In genomic region chr2:32055357-32055965, GRCm38 (mm10) we compare ENCODE assay signal across 10 mouse cellular contexts. TPM values are rescaled to one million over a fixed set of nuclear protein-coding genes. Genes with fewer than 3 reads are reported as not detected.
A peak's percentile ranks its signal among the peaks of the same experiment; 100 is the strongest.
DNase-seq lines count a peak whose midpoint lies in the region; ATAC-seq and TF ChIP-seq lines count a peak whose summit lies in the region.
"Had no signal": no experiment of that assay in that cellular context is flagged by ENCODE, and none has a peak within 500 bp of the region (broad histone marks: within the 10 kb centered on the region; RNA-seq: fewer than 3 reads in every experiment).

No protein-coding gene starts in this region.

- 32% methylated on average over 7 of the region's 7 CpGs for WGBS in heart, embryonic 14.5 days
- WGBS in midbrain, embryonic 13.5 days: 36% methylated on average over 7 of the region's 7 CpGs
- WGBS in midbrain, postnatal 0 days: 51% methylated on average over 7 of the region's 7 CpGs
- 54% methylated on average over 7 of the region's 7 CpGs for WGBS in embryonic facial prominence, embryonic 15.5 days

- no peak overlapping the region for H3K4me3 ChIP-seq in heart, embryonic 14.5 days (ENCODE audit: control insufficient read depth in 1 of 2, insufficient read depth in 1 of 2, low read depth in 1 of 2, low read length in 2 of 2)
- no peak overlapping the region for H3K4me3 ChIP-seq in midbrain, embryonic 13.5 days (replicated peaks)
- H3K4me3 ChIP-seq in midbrain, postnatal 0 days (ENCODE audit: low read depth, low read length): no peak overlapping the region
- H3K4me3 ChIP-seq in embryonic facial prominence, embryonic 15.5 days (replicated peaks): no peak overlapping the region
- no peak overlapping the region for H3K4me3 ChIP-seq in myocyte

- intact Hi-C loops in heart, postnatal 14 days (cut with DNase I): no loop called here

- peak overlapping the region; percentile 59; the same call in 1 of the 2 replicates for H3K9ac ChIP-seq in heart, embryonic 14.5 days (ENCODE audit: low read length)
- H3K9ac ChIP-seq in midbrain, embryonic 13.5 days (replicated peaks): no peak overlapping the region; the same call in 1 of the 2 replicates
- no peak overlapping the region; the same call in 1 of the 2 replicates for H3K9ac ChIP-seq in midbrain, postnatal 0 days (replicated peaks; ENCODE audit: low read length, poor library complexity, severe bottlenecking)
- H3K9ac ChIP-seq in embryonic facial prominence, embryonic 15.5 days: no peak overlapping the region

- H3K36me3 ChIP-seq in heart, embryonic 14.5 days (ENCODE audit: control insufficient read depth, insufficient read depth, low read length): peaks cover 26% of the 10 kb centered on the region
- peaks cover 30% of the 10 kb centered on the region for H3K36me3 ChIP-seq in midbrain, embryonic 13.5 days
- peaks cover 17% of the 10 kb centered on the region for H3K36me3 ChIP-seq in midbrain, postnatal 0 days (ENCODE audit: insufficient read depth, low read length)
- H3K36me3 ChIP-seq in embryonic facial prominence, embryonic 15.5 days: peaks cover 25% of the 10 kb centered on the region
- H3K36me3 ChIP-seq in myocyte (ENCODE audit: control insufficient read depth, insufficient read depth): peaks cover 4% of the 10 kb centered on the region

- H3ac ChIP-seq in myocyte (ENCODE audit: control insufficient read depth, insufficient read length): no peak overlapping the region

- DNase-seq in heart, postnatal 14 days: no peak
- DNase-seq in midbrain, postnatal 0 days (ENCODE audit: low spot score): no peak
- DNase-seq in layer of hippocampus, postnatal 10 days (ENCODE audit: low spot score in 2 of 2): no peak
- DNase-seq: cerebellum, adult 9-11 months had no signal

- no peak overlapping the region for H3K4me2 ChIP-seq in heart, embryonic 14.5 days (ENCODE audit: low read length)
- no peak overlapping the region for H3K4me2 ChIP-seq in midbrain, embryonic 13.5 days (replicated peaks)
- no peak overlapping the region for H3K4me2 ChIP-seq in midbrain, postnatal 0 days (ENCODE audit: low read depth, low read length, poor library complexity, severe bottlenecking)
- no peak overlapping the region for H3K4me2 ChIP-seq in embryonic facial prominence, embryonic 15.5 days (replicated peaks)
- H3K4me2 ChIP-seq in myocyte (ENCODE audit: low read depth): peak overlapping the region; percentile 30

- peaks cover 43 to 61% of the 10 kb centered on the region in 2 experiments for H3K4me1 ChIP-seq in heart, embryonic 14.5 days (ENCODE audit: control insufficient read depth in 2 of 2, insufficient read depth in 2 of 2, low read length in 2 of 2)
- 0 out of 2 replicates have a peak, but pooled peaks cover 3% of the 10 kb centered on the region for H3K4me1 ChIP-seq in midbrain, embryonic 13.5 days (replicated peaks)
- H3K4me1 ChIP-seq in midbrain, postnatal 0 days (ENCODE audit: insufficient read depth, low read length): no peaks in the 10 kb centered on the region
- H3K4me1 ChIP-seq in embryonic facial prominence, embryonic 15.5 days: no peaks in the 10 kb centered on the region

- 0 out of 2 replicates have a peak, but pooled peaks have one; percentile 46 for ATAC-seq in heart, embryonic 14.5 days (ENCODE audit: insufficient number of reproducible peaks, insufficient read depth, low FRiP score, low read depth)
- ATAC-seq in midbrain, embryonic 13.5 days: peak; percentile 27; the same call in 1 of the 2 replicates
- ATAC-seq in midbrain, postnatal 0 days (ENCODE audit: low FRiP score): no peak
- peak; percentile 23; the same call in 1 of the 2 replicates for ATAC-seq in embryonic facial prominence, embryonic 15.5 days (ENCODE audit: insufficient number of reproducible peaks, low FRiP score, low TSS enrichment, low read depth)
- ATAC-seq: Patski had no signal

- no peaks in the 10 kb centered on the region for H3K27me3 ChIP-seq in heart, embryonic 14.5 days (ENCODE audit: control insufficient read depth, insufficient read depth, low read length)
- H3K27me3 ChIP-seq in midbrain, embryonic 13.5 days: peaks cover 24% of the 10 kb centered on the region
- H3K27me3 ChIP-seq in midbrain, postnatal 0 days (ENCODE audit: insufficient read depth, low read length): no peaks in the 10 kb centered on the region
- no peaks in the 10 kb centered on the region for H3K27me3 ChIP-seq in embryonic facial prominence, embryonic 15.5 days
- peaks cover 12% of the 10 kb centered on the region for H3K27me3 ChIP-seq in myocyte (ENCODE audit: control insufficient read depth, insufficient read depth, insufficient read length)

- no peak for TF ChIP-seq POLR2A in myocyte (IDR thresholded peaks at IDR 0.05; ENCODE audit: insufficient read length, low read depth)

- TF ChIP-seq CTCF in midbrain, postnatal 0 days (IDR thresholded peaks at IDR 0.05): no peak

- no peaks in the 10 kb centered on the region for H3K79me2 ChIP-seq in myocyte (ENCODE audit: control insufficient read depth, insufficient read depth)

- no peaks in the 10 kb centered on the region for H3K9me3 ChIP-seq in heart, embryonic 14.5 days (ENCODE audit: control insufficient read depth, low read length)
- H3K9me3 ChIP-seq in midbrain, embryonic 13.5 days: no peaks in the 10 kb centered on the region
- no peaks in the 10 kb centered on the region for H3K9me3 ChIP-seq in midbrain, postnatal 0 days (ENCODE audit: low read length)
- no peaks in the 10 kb centered on the region for H3K9me3 ChIP-seq in embryonic facial prominence, embryonic 15.5 days (replicated peaks)

- H3K27ac ChIP-seq in heart, embryonic 14.5 days (replicated peaks in 1 of 2; ENCODE audit: control insufficient read depth in 1 of 2, insufficient read depth in 1 of 2, low read depth in 2 of 2, low read length in 2 of 2): peak overlapping the region; percentile 84 to 90
- no peak overlapping the region for H3K27ac ChIP-seq in midbrain, embryonic 13.5 days
- no peak overlapping the region for H3K27ac ChIP-seq in midbrain, postnatal 0 days (ENCODE audit: low read depth, low read length)
- no peak overlapping the region for H3K27ac ChIP-seq in embryonic facial prominence, embryonic 15.5 days (replicated peaks)
- H3K27ac ChIP-seq: kidney, postnatal 0 days had no signal

TF ChIP-seq in myocyte, 11 proteins besides CTCF, POLR2A, EP300 and RAD21:
- TF ChIP-seq TCF3 (IDR thresholded peaks at IDR 0.05; ENCODE audit: insufficient read length, low read depth): no peak
- peak in 2 of 3 experiments; percentile 43 to 63 for TF ChIP-seq MYOD1 (IDR thresholded peaks at IDR 0.05; ENCODE audit: control insufficient read depth in 1 of 3, insufficient read length in 2 of 3, low read depth in 2 of 3)
- no peak for TF ChIP-seq REST (IDR thresholded peaks at IDR 0.05; ENCODE audit: insufficient read depth, insufficient read length)
- no peak for TF ChIP-seq POLR2AphosphoS2 (IDR thresholded peaks at IDR 0.05; ENCODE audit: insufficient read length, low read depth)
- TF ChIP-seq TCF12 (IDR thresholded peaks at IDR 0.05; ENCODE audit: insufficient read depth, poor library complexity, severe bottlenecking): peak; percentile 57
- TF ChIP-seq SRF (IDR thresholded peaks at IDR 0.05; ENCODE audit: control insufficient read depth, insufficient read length, low read depth): no peak
- TF ChIP-seq MYOG (IDR thresholded peaks at IDR 0.05; ENCODE audit: control insufficient read depth in 1 of 3, insufficient read depth in 1 of 3, insufficient read length in 2 of 3, low read depth in 2 of 3): peak in 2 of 3 experiments; percentile 46 to 51

RNA-seq across cellular contexts. Expression of gene Fam78a, which starts 29.2 kb away (rescaled TPM):
- 29.0 and 33.7 TPM in 2 replicates for polyA plus RNA-seq in heart, embryonic 14.5 days (2014; fragmentation: Nextera tagmentation; extraction: Ambion mirVana)
- 10 to 100 TPM; 22.8 to 23.9 TPM for total RNA-seq in heart, postnatal 14 days (2021)
- polyA plus RNA-seq in midbrain, embryonic 13.5 days (2015; fragmentation: Nextera tagmentation; extraction: Ambion mirVana): 0.38 and 0.44 TPM in 2 replicates
- 0.77 and 0.85 TPM in 2 replicates for total RNA-seq in midbrain, postnatal 0 days (2014; rRNA removed)
- polyA plus RNA-seq in midbrain, postnatal 0 days (2015; fragmentation: Nextera tagmentation; extraction: Ambion mirVana): 0.35 and 0.93 TPM in 2 replicates
- polyA plus RNA-seq in embryonic facial prominence, embryonic 15.5 days (2015; fragmentation: Nextera tagmentation; extraction: Ambion mirVana): 3.9 and 6.0 TPM in 2 replicates
- polyA plus RNA-seq in myocyte (2012; fragmentation: generic; extraction: Trizol): 4.7 TPM
- 1 to 10 TPM; 2.3 to 2.6 TPM for total RNA-seq in layer of hippocampus, postnatal 10 days (2021)

RNA-seq across cellular contexts. Expression of gene Plpp7, which starts 39.9 kb away (rescaled TPM):
- 13.3 and 13.6 TPM in 2 replicates for polyA plus RNA-seq in heart, embryonic 14.5 days (2014; fragmentation: Nextera tagmentation; extraction: Ambion mirVana)
- 10 to 100 TPM; 26.1 to 30.9 TPM for total RNA-seq in heart, postnatal 14 days (2021)
- 16.6 and 19.1 TPM in 2 replicates for polyA plus RNA-seq in midbrain, embryonic 13.5 days (2015; fragmentation: Nextera tagmentation; extraction: Ambion mirVana)
- 31.2 and 47.0 TPM in 2 replicates for total RNA-seq in midbrain, postnatal 0 days (2014; rRNA removed)
- polyA plus RNA-seq in midbrain, postnatal 0 days (2015; fragmentation: Nextera tagmentation; extraction: Ambion mirVana): 24.9 and 29.0 TPM in 2 replicates
- polyA plus RNA-seq in embryonic facial prominence, embryonic 15.5 days (2015; fragmentation: Nextera tagmentation; extraction: Ambion mirVana): 9.4 and 10.0 TPM in 2 replicates
- polyA plus RNA-seq in myocyte (2012; fragmentation: generic; extraction: Trizol): 60.6 TPM
- total RNA-seq in layer of hippocampus, postnatal 10 days (2021): 10 to 100 TPM; 17.7 to 19.0 TPM

Comparison
In these comparisons a context has a peak if more than half of its experiments do, and no peak if none do; other contexts are left out.
1. H3K27ac ChIP-seq: peak in heart, embryonic 14.5 days (2 of 2); none in midbrain, embryonic 13.5 days (single experiment), midbrain, postnatal 0 days (single experiment) and embryonic facial prominence, embryonic 15.5 days (single experiment).